Mouse (Mus musculus): ENCODE results near the gene Stat5b.

GRCm38 (mm10) chr11:100833466-100833865 is 17.1 kb downstream of the Stat5b start:
- TF ChIP-seq CTCF (IDR thresholded peaks at IDR 0.05) (peak; percentile 66), EP300 (IDR thresholded peaks at IDR 0.05) (no peak)
